Mouse (Mus musculus) layer of hippocampus, adult 18-20 months (tissue): ENCODE results near the gene Pola1. TPM values are rescaled to one million over a fixed set of nuclear protein-coding genes. Genes with fewer than 3 reads are reported as not detected.
A peak's percentile ranks its signal among the peaks of the same experiment; 100 is the strongest.

ENCODE experiments used
- DNase-seq, 2 experiments: peaks; one replicate each; pipeline ENCODE4 v3.0.0; 2022; ENCODE audit warnings: low spot score in 2 of 2
- long read RNA-seq: library from polyadenylated mRNA; stranded (forward); transcript quantifications from one replicate; pipeline ENCODE4 v2.0.0, GENCODE M21; 2021
- total RNA-seq, 2 experiments: library from RNA; stranded (reverse); gene quantifications; 2 replicates each; pipeline ENCODE4 v1.2.3; 2021

Pola1 gene
- total RNA-seq: 10 to 100 TPM in 1 of 2 experiments, 1 to 10 TPM in 1; 6.8 to 10.1 TPM
- long read RNA-seq: 0 reads

GRCm38 (mm10) chrX:93631657-93632449 lies at the start of gene Pola1:
Gene Pola1 (minus strand): TSS chrX:93632155.
- DNase-seq: peak; percentile 66 to 80

GRCm38 (mm10) chrX:93676228-93676627 lies 44.3 kb upstream of the Pola1 start:
- no peak for DNase-seq

- peak; percentile 47 to 78 for DNase-seq
These were observed 43.2 kb upstream of the Pola1 start for GRCm38 (mm10) chrX:93674836-93675795.

- DNase-seq: no peak
These were observed 42.5 kb upstream of the Pola1 start for GRCm38 (mm10) chrX:93674432-93674831.

- DNase-seq: no peak
These were observed 32.8 kb upstream of the Pola1 start for GRCm38 (mm10) chrX:93664787-93665186.

GRCm38 (mm10) chrX:93663919-93664586 lies 32.1 kb upstream of the Pola1 start:
- DNase-seq: no peak

- DNase-seq: no peak
These were observed 23.2 kb upstream of the Pola1 start for GRCm38 (mm10) chrX:93655153-93655552.

GRCm38 (mm10) chrX:93654218-93655002 lies 22.5 kb upstream of the Pola1 start, which contains the start of gene Pcyt1b:
Gene Pcyt1b (plus strand): TSS chrX:93654863.
- DNase-seq: no peak

- DNase-seq: no peak
These were observed 18.8 kb upstream of the Pola1 start for GRCm38 (mm10) chrX:93650738-93651137.

GRCm38 (mm10) chrX:93644022-93644421 lies 12.1 kb upstream of the Pola1 start:
- no peak for DNase-seq

GRCm38 (mm10) chrX:93643600-93643999 lies 11.6 kb upstream of the Pola1 start:
- no peak for DNase-seq

GRCm38 (mm10) chrX:93634861-93635375 lies 3.0 kb upstream of the Pola1 start:
- DNase-seq: no peak

GRCm38 (mm10) chrX:93630256-93630655 lies 1.7 kb downstream of the Pola1 start:
- DNase-seq: peak in 1 of 2 experiments; percentile 12

- no peak for DNase-seq
These were observed 29.7 kb downstream of the Pola1 start for GRCm38 (mm10) chrX:93602214-93602613.

GRCm38 (mm10) chrX:93594283-93594682 lies 37.7 kb downstream of the Pola1 start:
- no peak for DNase-seq

GRCm38 (mm10) chrX:93580931-93581330 lies 51.0 kb downstream of the Pola1 start:
- no peak for DNase-seq

- DNase-seq: no peak
These were observed 74.8 kb downstream of the Pola1 start for GRCm38 (mm10) chrX:93557171-93557570.

- DNase-seq: no peak
These were observed 92.2 kb downstream of the Pola1 start for GRCm38 (mm10) chrX:93539779-93540178.

GRCm38 (mm10) chrX:93502865-93503353 lies 129.0 kb downstream of the Pola1 start:
- no peak for DNase-seq

GRCm38 (mm10) chrX:93497597-93497996 lies 134.4 kb downstream of the Pola1 start:
- no peak for DNase-seq
